Comparison of ENCODE assay signal across 20 mouse cellular contexts in genomic region chr2:68369080-68369479, GRCm38 (mm10).
DNase-seq lines count a peak whose midpoint lies in the region; ATAC-seq lines count a peak whose summit lies in the region.
"Had no signal": no experiment of that assay in that cellular context is flagged by ENCODE, and none has a peak within 500 bp of the region (broad histone marks: within the 10 kb centered on the region; RNA-seq: fewer than 3 reads in every experiment).

No protein-coding gene starts in this region.

- H3K4me2 ChIP-seq in midbrain, embryonic 15.5 days: no peak overlapping the region
- no peak overlapping the region for H3K4me2 ChIP-seq in liver, embryonic 12.5 days
- H3K4me2 ChIP-seq: embryonic facial prominence, embryonic 15.5 days; heart, embryonic 12.5 days; hindbrain, embryonic 13.5 days had no signal

- peaks cover 76% of the 10 kb centered on the region for H3K4me1 ChIP-seq in midbrain, embryonic 10.5 days
- peaks cover 20% of the 10 kb centered on the region for H3K4me1 ChIP-seq in midbrain, embryonic 15.5 days
- no peaks in the 10 kb centered on the region for H3K4me1 ChIP-seq in liver, embryonic 12.5 days
- H3K4me1 ChIP-seq: embryonic facial prominence, embryonic 15.5 days had no signal

- no peaks in the 10 kb centered on the region for H3K36me3 ChIP-seq in midbrain, embryonic 10.5 days
- no peaks in the 10 kb centered on the region for H3K36me3 ChIP-seq in midbrain, embryonic 15.5 days (replicated peaks)
- H3K36me3 ChIP-seq in liver, embryonic 12.5 days: no peaks in the 10 kb centered on the region
- H3K36me3 ChIP-seq: embryonic facial prominence, embryonic 15.5 days; forebrain, embryonic 10.5 days; hindbrain, embryonic 13.5 days had no signal

- H3K27ac ChIP-seq in midbrain, embryonic 10.5 days (replicated peaks): peak overlapping the region; percentile 6; the same call in 1 of the 2 replicates
- H3K27ac ChIP-seq in midbrain, embryonic 15.5 days: no peak overlapping the region
- H3K27ac ChIP-seq in liver, embryonic 12.5 days: no peak overlapping the region
- H3K27ac ChIP-seq: embryonic facial prominence, embryonic 15.5 days; hindbrain, postnatal 0 days had no signal

- no peak overlapping the region for H3K4me3 ChIP-seq in midbrain, embryonic 10.5 days
- H3K4me3 ChIP-seq in midbrain, embryonic 15.5 days: no peak overlapping the region
- no peak overlapping the region for H3K4me3 ChIP-seq in liver, embryonic 12.5 days
- H3K4me3 ChIP-seq: embryonic facial prominence, embryonic 15.5 days; erythroblast, embryonic 14.5 days; forebrain, embryonic 10.5 days; heart, embryonic 12.5 days; hindbrain, embryonic 13.5 days had no signal

- H3K9me3 ChIP-seq in midbrain, embryonic 10.5 days (replicated peaks): no peaks in the 10 kb centered on the region
- no peaks in the 10 kb centered on the region for H3K9me3 ChIP-seq in midbrain, embryonic 15.5 days
- H3K9me3 ChIP-seq in liver, embryonic 12.5 days (replicated peaks): no peaks in the 10 kb centered on the region
- H3K9me3 ChIP-seq: embryonic facial prominence, embryonic 15.5 days; forebrain, embryonic 10.5 days; heart, embryonic 12.5 days; hindbrain, embryonic 13.5 days had no signal

- no peak for ATAC-seq in midbrain, embryonic 15.5 days (replicated peaks)
- no peak for ATAC-seq in liver, embryonic 12.5 days
- ATAC-seq in frontal cortex, adult (ENCODE audit: low TSS enrichment): no peak
- ATAC-seq: forebrain, embryonic 14.5 days; hindbrain, postnatal 0 days had no signal

- no peak overlapping the region for H3K9ac ChIP-seq in midbrain, embryonic 15.5 days
- H3K9ac ChIP-seq in liver, embryonic 12.5 days: no peak overlapping the region
- H3K9ac ChIP-seq: embryonic facial prominence, embryonic 15.5 days; heart, embryonic 12.5 days; hindbrain, embryonic 13.5 days had no signal

- DNase-seq in midbrain, embryonic 10.5 days (ENCODE audit: low spot score): no peak
- DNase-seq in cerebellum, adult 18-20 months: peak; percentile 49 to 59
- peak; percentile 54 for DNase-seq in cerebellum, adult 9-11 months
- DNase-seq in c-Kit-positive CD71-positive TER-119-positive erythroid progenitor cells, embryonic 14.5 days (ENCODE audit: low spot score): no peak
- DNase-seq: adrenal gland, adult 2 months; adrenal gland, postnatal 25 days; gastrocnemius, postnatal 14 days; heart, postnatal 36 days; kidney, adult 11 months; kidney, adult 9 months had no signal

- no peaks in the 10 kb centered on the region for H3K27me3 ChIP-seq in midbrain, embryonic 10.5 days (ENCODE audit: low read depth, poor library complexity, severe bottlenecking)
- no peaks in the 10 kb centered on the region for H3K27me3 ChIP-seq in midbrain, embryonic 15.5 days (replicated peaks)
- no peaks in the 10 kb centered on the region for H3K27me3 ChIP-seq in liver, embryonic 12.5 days (replicated peaks)
- H3K27me3 ChIP-seq: embryonic facial prominence, embryonic 15.5 days; heart, embryonic 12.5 days; hindbrain, embryonic 13.5 days had no signal

- whole genome bisulfite sequencing in midbrain, embryonic 10.5 days: 91% methylated on average over 6 of the region's 6 CpGs
- 82% methylated on average over 6 of the region's 6 CpGs for WGBS in midbrain, embryonic 15.5 days
- 74% methylated on average over 6 of the region's 6 CpGs for WGBS in liver, embryonic 12.5 days (ENCODE audit: insufficient replicate concordance)

Comparison
In these comparisons a context has a peak if more than half of its experiments do, and no peak if none do; other contexts are left out.
1. DNase-seq: peak in cerebellum, adult 18-20 months (2 of 2) and cerebellum, adult 9-11 months (single experiment); none in midbrain, embryonic 10.5 days (single experiment) and c-Kit-positive CD71-positive TER-119-positive erythroid progenitor cells, embryonic 14.5 days (single experiment).